Comparison of ENCODE assay signal across 1 mouse cellular context in the genomic region with DNA sequence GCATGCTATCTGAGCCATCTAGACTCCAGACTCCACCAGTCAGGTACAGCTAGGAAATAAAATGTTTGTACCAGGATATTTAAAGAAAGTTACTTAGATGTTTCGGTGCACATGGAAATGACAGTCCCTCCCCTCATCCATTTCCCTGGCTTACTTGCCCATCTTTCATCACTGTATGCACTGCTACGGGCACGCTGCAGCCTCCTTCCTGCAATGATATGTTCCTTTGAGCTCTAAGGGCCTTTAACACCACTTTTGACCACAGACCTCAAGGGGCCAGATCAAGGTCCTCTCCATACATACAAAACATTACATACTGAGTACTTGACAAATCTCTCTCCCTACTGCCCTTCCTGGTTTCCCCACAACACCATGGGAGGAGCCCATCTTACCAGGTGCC.
TF ChIP-seq lines count a peak whose summit lies in the region.

No protein-coding gene starts in this region.

TF ChIP-seq in CH12.LX, 34 proteins besides CTCF, POLR2A, EP300 and RAD21 (continued from another document):
- TF ChIP-seq TBP (conservative IDR thresholded peaks at IDR 0.05; ENCODE audit: low read depth, low read length) (no peak), POLR2AphosphoS2 (IDR thresholded peaks at IDR 0.05; ENCODE audit: low read depth, low read length) (peak; percentile 79; the same call in 1 of the 2 replicates), ZNF384 (IDR thresholded peaks at IDR 0.05; ENCODE audit: low read depth, low read length) (no peak), TCF12 (IDR thresholded peaks at IDR 0.05; ENCODE audit: low read depth, low read length) (no peak), SIN3A (IDR thresholded peaks at IDR 0.05; ENCODE audit: low read length) (no peak), CHD2 (IDR thresholded peaks at IDR 0.05; ENCODE audit: low read length) (peak; percentile 6; the same call in 1 of the 2 replicates), JUND (conservative IDR thresholded peaks at IDR 0.05; ENCODE audit: low read depth, low read length) (no peak)
